Mouse (Mus musculus) common myeloid progenitor, adult 5-6 weeks (primary cell): ENCODE measurements at regions not wholly inside any gene's neighbourhood (a gene's known extent, or its start where the extent isn't known, plus 50 kb on each side); places are given as distances from the start of the nearest gene placed in this dataset.

Experiments
- ATAC-seq: replicated peaks from 2 replicates; pipeline ENCODE4 v1.8.0; 2016; ENCODE audit warnings: low read depth, mild to moderate bottlenecking, moderate TSS enrichment, inconsistent platforms; ENCODE audit not compliant: poor library complexity, severe bottlenecking

- no peak for ATAC-seq
These were observed 1122.8 kb upstream of the Slc10a2 start for GRCm38 (mm10) chr8:6227901-6228300.

- no peak for ATAC-seq
These were observed 1120.0 kb upstream of the Slc10a2 start for GRCm38 (mm10) chr8:6225194-6225593.

- ATAC-seq, result no peak
These were observed 1102.6 kb upstream of the Slc10a2 start for GRCm38 (mm10) chr8:6207617-6208349.

GRCm38 (mm10) chr8:6204051-6204745 is 1099.0 kb upstream of the Slc10a2 start:
- no peak for ATAC-seq

- peak; percentile 58; the same call in 1 of the 2 replicates for ATAC-seq
These were observed 1086.3 kb upstream of the Slc10a2 start for GRCm38 (mm10) chr8:6191431-6191830.

GRCm38 (mm10) chr8:6188422-6188821 is 1083.3 kb upstream of the Slc10a2 start:
- ATAC-seq, result peak; percentile 39; the same call in 1 of the 2 replicates

- ATAC-seq, result no peak
These were observed 1081.4 kb upstream of the Slc10a2 start for GRCm38 (mm10) chr8:6186561-6186960.

- ATAC-seq, result 0 out of 2 replicates have a peak, but pooled peaks have one; percentile 32
These were observed 1074.5 kb upstream of the Slc10a2 start for GRCm38 (mm10) chr8:6179602-6180001.

- ATAC-seq, result no peak
These were observed 1061.3 kb upstream of the Slc10a2 start for GRCm38 (mm10) chr8:6166433-6166832.

GRCm38 (mm10) chr8:6165230-6165629 is 1060.1 kb upstream of the Slc10a2 start:
- ATAC-seq, result no peak

- no peak for ATAC-seq
These were observed 1059.6 kb upstream of the Slc10a2 start for GRCm38 (mm10) chr8:6164758-6165157.

- no peak; the same call in 1 of the 2 replicates for ATAC-seq
These were observed 1039.4 kb upstream of the Slc10a2 start for GRCm38 (mm10) chr8:6144588-6144987.

- peak; percentile 81 for ATAC-seq
These were observed 1034.9 kb upstream of the Slc10a2 start for GRCm38 (mm10) chr8:6140090-6140489.

- ATAC-seq, result no peak
These were observed 1034.0 kb upstream of the Slc10a2 start for GRCm38 (mm10) chr8:6139171-6139570.

- no peak for ATAC-seq
These were observed 1027.1 kb upstream of the Slc10a2 start for GRCm38 (mm10) chr8:6132243-6132751.

GRCm38 (mm10) chr8:6125265-6125664 is 1020.1 kb upstream of the Slc10a2 start:
- peak; percentile 60; the same call in 1 of the 2 replicates for ATAC-seq

- peak; percentile 73 for ATAC-seq
These were observed 1014.4 kb upstream of the Slc10a2 start for GRCm38 (mm10) chr8:6119506-6119905.

GRCm38 (mm10) chr8:6111351-6111750 is 1006.2 kb upstream of the Slc10a2 start:
- ATAC-seq, result no peak

GRCm38 (mm10) chr8:6090028-6090427 is 984.9 kb upstream of the Slc10a2 start:
- no peak for ATAC-seq

- 0 out of 2 replicates have a peak, but pooled peaks have one; percentile 18 for ATAC-seq
These were observed 938.9 kb upstream of the Slc10a2 start for GRCm38 (mm10) chr8:6043939-6044577.

GRCm38 (mm10) chr8:6012206-6012605 is 907.1 kb upstream of the Slc10a2 start:
- ATAC-seq, result no peak
